Mouse (Mus musculus) heart, adult 2 months (tissue): ENCODE results near the gene Lpcat2b. TPM values are rescaled to one million over a fixed set of nuclear protein-coding genes. Genes with fewer than 3 reads are reported as not detected.

Experiments used
- DNase-seq, 2 experiments: peaks; one replicate each; pipeline ENCODE4 v3.0.0; 2021
- H3K27ac ChIP-seq: fragments of 200-600 bp; 2 replicates; pipeline ENCODE4 v1.8.1; 2022
- H3K27me3 ChIP-seq: fragments of 200-500 bp; 2 replicates; pipeline ENCODE4 v1.6.1; 2012; ENCODE audit warnings: mild to moderate bottlenecking, low read length, inconsistent platforms, mixed read lengths; ENCODE audit not compliant: control insufficient read depth, insufficient read depth
- H3K36me3 ChIP-seq: fragments of 200-500 bp; 2 replicates; pipeline ENCODE4 v1.6.1; 2012; ENCODE audit warnings: low read length, inconsistent platforms; ENCODE audit not compliant: control insufficient read depth, insufficient read depth
- H3K4me1 ChIP-seq: fragments of 200-500 bp; 2 replicates; pipeline ENCODE4 v1.6.1; 2011; ENCODE audit warnings: low read length; ENCODE audit not compliant: control insufficient read depth, insufficient read depth
- H3K4me3 ChIP-seq: fragments of 200-600 bp; 2 replicates; pipeline ENCODE4 v1.8.1; 2022
- H3K79me2 ChIP-seq: fragments of 200-500 bp; replicated peaks from 2 replicates; pipeline ENCODE4 v1.6.1; 2012; ENCODE audit warnings: mild to moderate bottlenecking, inconsistent platforms, low read length, moderate library complexity, mixed read lengths; ENCODE audit not compliant: control insufficient read depth, insufficient read depth
- H3K9ac ChIP-seq: fragments of 200-500 bp; 2 replicates; pipeline ENCODE4 v1.6.1; 2012; ENCODE audit warnings: low read depth, mild to moderate bottlenecking, control low read depth, inconsistent platforms, low read length, mixed read lengths
- CTCF ChIP-seq: fragments of 200-600 bp; IDR thresholded peaks from 2 replicates; pipeline ENCODE4 v1.8.1; 2022; ENCODE audit warnings: antibody characterized with exemption, mild to moderate bottlenecking, moderate library complexity
- EP300 ChIP-seq: fragments of 200-500 bp; IDR thresholded peaks from 2 replicates; pipeline ENCODE4 v1.6.1; 2011; ENCODE audit warnings: low read depth, low read length, control low read depth; ENCODE audit not compliant: insufficient read depth
- POLR2A ChIP-seq: fragments of 200-500 bp; IDR thresholded peaks from 2 replicates; pipeline ENCODE4 v1.6.1; 2011; ENCODE audit warnings: mild to moderate bottlenecking, low read depth, low read length, control low read depth; ENCODE audit not compliant: insufficient read depth
- WGBS: fragments of 180-500 bp; shearing (Covaris S2); methylation state at CpG from one replicate; pipeline ENCODE4 v1.1.7; 2018; 5-methylcytosine and 5-hydroxymethylcytosine counted together
- intact Hi-C: fragments of 180-260 bp; cut with DNase I; formaldehyde crosslinking; loops from one replicate; pipeline ENCODE4 v1.15.1; 2025
- polyA plus RNA-seq: library from polyadenylated mRNA; depleted of rRNA; stranded (reverse); fragments of >200 nt; gene quantifications from 2 replicates; pipeline ENCODE4 v1.2.3, GENCODE M21; 2012; rRNA removed
- total RNA-seq, 2 experiments: library from RNA; stranded (reverse); gene quantifications; 2 replicates each; pipeline ENCODE4 v1.2.3; 2021

Lpcat2b gene
- total and polyA plus RNA-seq, 3 experiments: 0.04 TPM; not detected in 2

DNA sequence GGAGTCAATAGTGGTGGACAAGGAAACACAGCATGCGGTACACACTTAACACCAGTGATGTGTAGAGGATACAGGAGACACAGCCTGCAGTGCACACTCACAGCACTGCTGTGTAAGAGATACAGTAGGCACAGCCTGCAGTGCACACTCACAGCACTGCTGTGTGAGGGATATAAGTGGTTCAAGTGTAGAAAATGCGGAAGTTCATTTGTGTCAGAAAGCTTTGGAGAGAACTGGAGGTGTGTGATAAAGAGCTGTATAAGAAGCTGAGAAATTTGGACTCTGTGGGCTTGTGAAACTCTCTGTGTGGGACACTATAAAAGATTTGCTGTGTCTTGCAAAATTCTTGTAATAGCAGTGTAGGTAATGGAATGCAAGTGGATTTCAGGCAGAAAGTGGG, 48.8 kb downstream of the Lpcat2b start:
- H3K36me3 ChIP-seq: no peaks in the 10 kb centered on the region
- no peak overlapping the region for H3K27ac ChIP-seq
- H3K9ac ChIP-seq: no peak overlapping the region
- H3K79me2 ChIP-seq: no peaks in the 10 kb centered on the region
- no peaks in the 10 kb centered on the region for H3K4me1 ChIP-seq
- DNase-seq: no peak
- H3K4me3 ChIP-seq: no peak overlapping the region
- intact Hi-C loops: no loop called here
- 85% methylated on average over 2 of the region's 2 CpGs for WGBS
- H3K27me3 ChIP-seq: no peaks in the 10 kb centered on the region
- TF ChIP-seq EP300 (no peak), CTCF (no peak), POLR2A (no peak)

Other genes starting within 250 kb of the Lpcat2b start
- gene Tgfbr3, start 141.9 kb upstream of the Lpcat2b start, total RNA-seq: 10 to 100 TPM; 41.2 to 47.6 TPM
- gene Tgfbr3, start 141.9 kb upstream of the Lpcat2b start, polyA plus RNA-seq: 27.2 and 32.6 TPM in 2 replicates
- under 1 TPM; 0.30 to 0.47 TPM for gene Brdt, start 100.4 kb upstream of the Lpcat2b start, total RNA-seq
- gene Brdt, start 100.4 kb upstream of the Lpcat2b start, polyA plus RNA-seq: 0.18 and 0.38 TPM in 2 replicates
- gene Ephx4, start 28.8 kb upstream of the Lpcat2b start, total RNA-seq: under 1 TPM; 0.23 to 0.26 TPM
- gene Ephx4, start 28.8 kb upstream of the Lpcat2b start, polyA plus RNA-seq: 0.35 and 0.45 TPM in 2 replicates
- gene Btbd8, start 6.4 kb downstream of the Lpcat2b start, total RNA-seq: 1 to 10 TPM; 5.1 to 5.6 TPM
- 0.90 and 1.2 TPM in 2 replicates for gene Btbd8, start 6.4 kb downstream of the Lpcat2b start, polyA plus RNA-seq
- not detected for gene Gm42669, start 76.1 kb downstream of the Lpcat2b start, total RNA-seq
- 0.03 and 0.08 TPM in 2 replicates for gene Gm42669, start 76.1 kb downstream of the Lpcat2b start, polyA plus RNA-seq
- not detected for gene 1700028K03Rik, start 103.2 kb downstream of the Lpcat2b start, total RNA-seq
- gene 1700028K03Rik, start 103.2 kb downstream of the Lpcat2b start, polyA plus RNA-seq: 0.23 TPM in 1 of 2 replicates, not detected in the other
- gene Rpap2, start 165.8 kb downstream of the Lpcat2b start, total RNA-seq: 1 to 10 TPM; 6.6 to 6.8 TPM
- gene Rpap2, start 165.8 kb downstream of the Lpcat2b start, polyA plus RNA-seq: 2.1 and 4.4 TPM in 2 replicates
- 1 to 10 TPM; 3.1 to 4.1 TPM for gene Glmn, start 166.3 kb downstream of the Lpcat2b start, total RNA-seq
- 0.47 and 1.2 TPM in 2 replicates for gene Glmn, start 166.3 kb downstream of the Lpcat2b start, polyA plus RNA-seq